Mouse (Mus musculus): ENCODE results near the gene E330017A01Rik.

DNA sequence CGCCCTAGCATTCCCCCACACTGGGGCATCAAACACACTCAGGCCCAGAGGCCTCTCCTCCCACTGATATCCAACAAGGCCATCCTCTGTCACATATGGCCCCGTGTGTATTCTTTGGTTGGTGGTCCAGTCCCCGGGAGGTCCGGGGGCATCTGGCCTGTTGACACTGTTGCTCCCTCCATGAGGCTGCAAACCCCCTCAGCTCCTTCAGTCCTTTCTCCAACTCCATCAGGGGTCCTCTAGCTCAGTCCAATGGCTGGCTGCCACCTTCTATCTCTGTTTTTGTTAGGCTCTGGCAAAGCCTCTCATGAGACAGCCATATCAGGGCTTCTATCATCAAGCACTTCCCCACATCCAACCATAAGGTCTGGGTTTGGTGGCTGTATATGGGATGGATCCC lies 18.0 kb upstream of the E330017A01Rik start:
- TF ChIP-seq CTCF (IDR thresholded peaks at IDR 0.05): no peak
- TF ChIP-seq EP300 (IDR thresholded peaks at IDR 0.05): no peak
